ENCODE assay signal across 14 mouse cellular contexts in the genomic region with DNA sequence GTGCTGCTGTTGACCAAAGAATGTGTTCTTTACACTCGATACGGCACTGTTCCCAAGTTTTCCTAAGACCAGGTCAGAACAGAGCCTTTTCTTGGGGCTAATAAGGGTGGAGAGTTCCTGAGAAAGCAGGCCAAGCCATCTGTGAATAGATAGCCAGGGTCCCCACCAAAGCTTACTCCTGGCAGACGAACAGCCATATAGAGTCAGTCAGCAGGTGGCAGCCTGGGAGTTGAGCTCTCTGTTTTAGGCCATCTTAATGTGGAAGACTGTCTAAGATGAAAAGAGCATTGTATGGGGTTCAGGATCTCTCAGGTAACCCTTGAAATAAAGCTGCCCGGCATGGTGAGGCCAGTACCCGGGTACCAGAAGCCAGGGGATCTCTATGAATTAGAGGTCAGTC. TPM values are rescaled to one million over a fixed set of nuclear protein-coding genes. Genes with fewer than 3 reads are reported as not detected.
DNase-seq lines count a peak whose midpoint lies in the region; ATAC-seq and TF ChIP-seq lines count a peak whose summit lies in the region.
"Had no signal": no experiment of that assay in that cellular context is flagged by ENCODE, and none has a peak within 500 bp of the region (broad histone marks: within the 10 kb centered on the region; RNA-seq: fewer than 3 reads in every experiment).

No protein-coding gene starts in this region.

- 77% methylated on average over 5 of the region's 5 CpGs for WGBS in small intestine, adult 2 months

- peak; percentile 30 for DNase-seq in CD4-positive, CD25-positive, alpha-beta regulatory T cell, adult 2 months (ENCODE audit: low read depth, low spot score)
- no peak for DNase-seq in layer of hippocampus, adult 2 months (ENCODE audit: low spot score in 2 of 2)
- DNase-seq in layer of hippocampus, postnatal 10 days (ENCODE audit: low spot score in 2 of 2), result no peak
- no peak for DNase-seq in urinary bladder, postnatal 4 days (ENCODE audit: low spot score in 2 of 2)
- DNase-seq: adrenal gland, postnatal 14 days; cerebellum, adult 8-10 months had no signal

- no peaks in the 10 kb centered on the region for H3K36me3 ChIP-seq in small intestine, adult 2 months (ENCODE audit: control insufficient read depth, insufficient read depth, low read length)
- H3K36me3 ChIP-seq: embryonic facial prominence, embryonic 13.5 days; heart, embryonic 15.5 days; limb, embryonic 12.5 days had no signal

- no peaks in the 10 kb centered on the region for H3K27me3 ChIP-seq in small intestine, adult 2 months (ENCODE audit: control insufficient read depth, insufficient read depth, low read length)
- H3K27me3 ChIP-seq: embryonic facial prominence, embryonic 13.5 days; heart, embryonic 15.5 days; limb, embryonic 12.5 days; Patski had no signal

- H3K4me1 ChIP-seq in small intestine, adult 2 months (ENCODE audit: control insufficient read depth, insufficient read depth, insufficient read length, low read length), result no peaks in the 10 kb centered on the region
- H3K4me1 ChIP-seq: embryonic facial prominence, embryonic 13.5 days; heart, embryonic 15.5 days; limb, embryonic 12.5 days had no signal

- no peak for TF ChIP-seq POLR2A in small intestine, adult 2 months (IDR thresholded peaks at IDR 0.05; ENCODE audit: low read depth, low read length)

- peak; percentile 58 for TF ChIP-seq CTCF in layer of hippocampus, adult 2 months (conservative IDR thresholded peaks at IDR 0.05)
- TF ChIP-seq CTCF in small intestine, adult 2 months (IDR thresholded peaks at IDR 0.05; ENCODE audit: extremely low read depth, insufficient read length, insufficient replicate concordance, low read depth, low read length), result peak; percentile 8; the same call in 1 of the 2 replicates

- H3K27ac ChIP-seq in layer of hippocampus, adult 2 months, result 0 out of 2 replicates have a peak overlapping the region, but pooled peaks have one; percentile 36
- H3K27ac ChIP-seq in small intestine, adult 2 months (ENCODE audit: insufficient read depth, low read depth, low read length), result no peak overlapping the region
- H3K27ac ChIP-seq: embryonic facial prominence, embryonic 13.5 days; heart, embryonic 15.5 days; limb, embryonic 12.5 days had no signal

- ATAC-seq in CD4-positive, CD25-positive, alpha-beta regulatory T cell, adult 4 months, result no peak
- 0 out of 2 replicates have a peak, but pooled peaks have one; percentile 47 for ATAC-seq in common myeloid progenitor, adult 5-6 weeks (replicated peaks; ENCODE audit: low read depth, poor library complexity, severe bottlenecking)
- ATAC-seq in erythroid progenitor cell, adult 5-6 weeks (replicated peaks; ENCODE audit: low FRiP score, poor library complexity, severe bottlenecking), result no peak
- ATAC-seq: Patski had no signal

- no peak overlapping the region for H3K4me3 ChIP-seq in layer of hippocampus, adult 2 months
- no peak overlapping the region for H3K4me3 ChIP-seq in small intestine, adult 2 months (ENCODE audit: low read depth, low read length)
- H3K4me3 ChIP-seq: embryonic facial prominence, embryonic 13.5 days; heart, embryonic 15.5 days; limb, embryonic 12.5 days had no signal

RNA-seq across cellular contexts. Expression of a gene that starts 55.7 kb away (rescaled TPM):
- 10 to 100 TPM; 53.4 to 61.7 TPM for polyA plus RNA-seq in CD4-positive, CD25-positive, alpha-beta regulatory T cell, adult 4 months (2017; shearing (Covaris generic))
- total RNA-seq in layer of hippocampus, adult 2 months (2021), result 100 to 1,000 TPM; 152 to 153 TPM
- total RNA-seq in layer of hippocampus, postnatal 10 days (2021), result 100 to 1,000 TPM; 219 to 238 TPM
- 44.9 and 50.9 TPM in 2 replicates for total RNA-seq in common myeloid progenitor, adult 5-6 weeks (2017)
- polyA plus RNA-seq in small intestine, adult 2 months (2012; rRNA removed), result 7.0 and 18.7 TPM in 2 replicates
- total RNA-seq in erythroid progenitor cell, adult 5-6 weeks (2015; ENCODE audit: low replicate concordance), result 55.3 and 62.7 TPM in 2 replicates
- 55.7 and 62.5 TPM in 2 replicates for total RNA-seq in erythroid progenitor cell, adult 5-6 weeks (2017; ENCODE audit: low replicate concordance)
